Mouse (Mus musculus): ENCODE results near the gene Cks1b.

Cks1b gene

GRCm38 (mm10) chr3:89382950-89383349 lies 35.2 kb downstream of the Cks1b start:
- in situ Hi-C loops (cut with MboI), result no loop called here

GRCm38 (mm10) chr3:89382033-89382882 lies 35.9 kb downstream of the Cks1b start:
- in situ Hi-C loops (cut with MboI), result no loop called here

- in situ Hi-C loops (cut with MboI), result no loop called here
Observed at GRCm38 (mm10) chr3:89381233-89381632, 37.0 kb downstream of the Cks1b start.

GRCm38 (mm10) chr3:89380711-89381110 lies 37.5 kb downstream of the Cks1b start:
- in situ Hi-C loops (cut with MboI), result no loop called here

GRCm38 (mm10) chr3:89380291-89380690 lies 37.9 kb downstream of the Cks1b start:
- in situ Hi-C loops (cut with MboI), result no loop called here

GRCm38 (mm10) chr3:89379388-89380131 lies 38.6 kb downstream of the Cks1b start:
- in situ Hi-C loops (cut with MboI), result no loop called here

- in situ Hi-C loops (cut with MboI), result no loop called here
Observed at GRCm38 (mm10) chr3:89378394-89379067, 39.7 kb downstream of the Cks1b start.

- in situ Hi-C loops (cut with MboI), result no loop called here
Observed at GRCm38 (mm10) chr3:89377831-89378230, 40.4 kb downstream of the Cks1b start.

- in situ Hi-C loops (cut with MboI), result no loop called here
Observed at GRCm38 (mm10) chr3:89373581-89374231, 44.5 kb downstream of the Cks1b start.

- in situ Hi-C loops (cut with MboI), result no loop called here
Observed at GRCm38 (mm10) chr3:89367338-89367737, 50.8 kb downstream of the Cks1b start.

GRCm38 (mm10) chr3:89365486-89366414 lies 52.4 kb downstream of the Cks1b start:
- in situ Hi-C loops (cut with MboI), result no loop called here

Data from mature B cell (primary cell).